Mouse (Mus musculus) fat pad, adult 2 months (tissue): ENCODE results near the gene Plpp2.

Source experiments
- DNase-seq: peaks from one replicate; pipeline ENCODE4 v3.0.0-alpha.2; 2011; ENCODE audit warnings: low read depth, low spot score; ENCODE audit errors: extremely low read depth

Plpp2 gene

GRCm38 (mm10) chr10:79550366-79550765 is 16.8 kb upstream of the Plpp2 start:
- DNase-seq, result no peak

GRCm38 (mm10) chr10:79548971-79549723 is 15.6 kb upstream of the Plpp2 start:
- no peak for DNase-seq

GRCm38 (mm10) chr10:79548546-79548945 is 14.9 kb upstream of the Plpp2 start:
- DNase-seq, result no peak

- DNase-seq, result no peak
These were observed 13.6 kb upstream of the Plpp2 start for GRCm38 (mm10) chr10:79547148-79547675.

- DNase-seq, result no peak
These were observed 12.9 kb upstream of the Plpp2 start for GRCm38 (mm10) chr10:79546483-79546882.

GRCm38 (mm10) chr10:79545891-79546290 is 12.3 kb upstream of the Plpp2 start:
- DNase-seq, result no peak

GRCm38 (mm10) chr10:79544631-79545030 is 11.0 kb upstream of the Plpp2 start:
- no peak for DNase-seq

GRCm38 (mm10) chr10:79543884-79544597 is 10.4 kb upstream of the Plpp2 start:
- DNase-seq, result no peak

GRCm38 (mm10) chr10:79542171-79542570 is 8.6 kb upstream of the Plpp2 start:
- DNase-seq, result no peak

GRCm38 (mm10) chr10:79541522-79541921 is 7.9 kb upstream of the Plpp2 start:
- DNase-seq, result no peak

- no peak for DNase-seq
These were observed 7.2 kb upstream of the Plpp2 start for GRCm38 (mm10) chr10:79540746-79541145.

GRCm38 (mm10) chr10:79539701-79540495 is 6.3 kb upstream of the Plpp2 start:
- DNase-seq, result no peak

GRCm38 (mm10) chr10:79538873-79539272 is 5.3 kb upstream of the Plpp2 start:
- DNase-seq, result no peak

- DNase-seq, result no peak
These were observed 4.7 kb upstream of the Plpp2 start for GRCm38 (mm10) chr10:79538323-79538722.

GRCm38 (mm10) chr10:79537781-79538180 is 4.2 kb upstream of the Plpp2 start:
- DNase-seq, result no peak

GRCm38 (mm10) chr10:79537271-79537670 is 3.7 kb upstream of the Plpp2 start:
- DNase-seq, result no peak

- DNase-seq, result no peak
These were observed 3.0 kb upstream of the Plpp2 start for GRCm38 (mm10) chr10:79536461-79537080.

- DNase-seq, result no peak
These were observed 1.8 kb upstream of the Plpp2 start for GRCm38 (mm10) chr10:79535431-79535830.

- DNase-seq, result no peak
These were observed 830 bp upstream of the Plpp2 start for GRCm38 (mm10) chr10:79534426-79534825.

GRCm38 (mm10) chr10:79532678-79533077 is 918 bp downstream of the Plpp2 start:
- no peak for DNase-seq

- no peak for DNase-seq
These were observed 2.0 kb downstream of the Plpp2 start for GRCm38 (mm10) chr10:79531593-79531992.
